Mouse (Mus musculus) induced T-regulatory cell, adult 2 months (primary cell): ENCODE results near the gene Urm1.
A peak's percentile ranks its signal among the peaks of the same experiment; 100 is the strongest.
"Not testable (repeated sequence)": the region's sequence is repeated elsewhere in the genome, so short reads cannot be mapped to it uniquely, and the experiment has no call there.

ENCODE experiments used
- DNase-seq: peaks from one replicate; pipeline ENCODE4 v3.0.0-alpha.2; 2012; ENCODE audit warnings: low read depth

Gene Urm1

DNA sequence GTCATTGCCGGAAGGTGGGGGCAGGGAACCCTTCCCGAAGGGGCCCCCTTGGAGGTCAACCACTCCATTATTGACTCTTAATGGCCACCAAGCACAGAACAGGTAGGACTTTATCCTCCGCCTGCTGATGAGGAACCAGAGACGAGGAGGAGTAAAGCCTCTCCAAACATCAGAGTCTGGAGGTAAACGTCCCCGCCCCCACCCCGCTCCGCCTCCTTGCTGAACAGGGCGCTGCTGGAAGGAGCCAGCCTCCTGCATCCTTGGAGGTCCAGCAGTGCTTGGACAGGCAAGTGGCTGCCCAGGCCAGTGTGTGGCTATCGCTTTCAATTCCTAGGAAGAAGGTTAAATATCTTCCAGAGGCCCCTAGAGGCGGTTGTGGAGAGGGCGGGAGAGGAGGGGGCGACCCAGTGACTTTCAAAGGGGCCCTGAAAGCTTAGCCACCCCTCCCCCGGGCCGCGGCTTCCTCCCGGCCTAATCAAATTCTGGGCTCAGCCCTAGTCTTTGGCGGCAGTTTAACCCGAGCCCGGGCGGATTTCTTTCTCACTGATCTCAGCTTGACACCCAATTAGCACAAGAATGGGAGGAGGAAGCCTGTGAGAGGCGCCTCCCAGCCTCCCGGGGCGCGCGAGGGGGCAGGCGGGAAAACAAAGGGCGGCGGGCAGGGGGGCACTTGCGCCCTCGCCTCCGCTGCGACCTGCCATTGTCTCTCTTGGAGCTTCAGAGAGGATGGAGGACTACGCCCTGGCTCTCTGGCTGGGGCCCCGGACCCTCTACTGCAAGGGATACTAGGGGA is at the start of gene Urm1:
Gene Urm1, plus strand, starts transcription at position 51 of the 793 bp plus-strand sequence.
- peak; percentile 70 for DNase-seq

DNA sequence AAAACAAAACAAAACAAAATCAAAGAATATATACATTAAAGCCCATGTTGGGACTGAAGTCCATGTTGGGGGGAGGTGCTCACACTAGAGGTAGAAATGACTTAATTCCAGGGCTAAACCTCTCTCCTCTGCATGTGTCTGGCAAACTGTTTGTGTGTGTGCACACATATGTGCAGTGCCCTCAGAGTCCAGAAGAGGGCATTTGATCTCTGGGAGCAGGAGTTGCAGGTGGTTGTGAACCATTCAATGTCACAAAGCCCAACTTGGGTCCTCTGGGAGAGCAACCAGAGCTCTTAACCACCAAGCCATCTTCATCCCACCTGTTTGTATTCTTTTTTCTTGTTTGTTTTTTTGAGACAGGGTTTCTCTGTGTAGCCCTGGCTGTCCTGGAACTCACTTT is 49.7 kb upstream of the Urm1 start:
- peak; percentile 32 for DNase-seq

DNA sequence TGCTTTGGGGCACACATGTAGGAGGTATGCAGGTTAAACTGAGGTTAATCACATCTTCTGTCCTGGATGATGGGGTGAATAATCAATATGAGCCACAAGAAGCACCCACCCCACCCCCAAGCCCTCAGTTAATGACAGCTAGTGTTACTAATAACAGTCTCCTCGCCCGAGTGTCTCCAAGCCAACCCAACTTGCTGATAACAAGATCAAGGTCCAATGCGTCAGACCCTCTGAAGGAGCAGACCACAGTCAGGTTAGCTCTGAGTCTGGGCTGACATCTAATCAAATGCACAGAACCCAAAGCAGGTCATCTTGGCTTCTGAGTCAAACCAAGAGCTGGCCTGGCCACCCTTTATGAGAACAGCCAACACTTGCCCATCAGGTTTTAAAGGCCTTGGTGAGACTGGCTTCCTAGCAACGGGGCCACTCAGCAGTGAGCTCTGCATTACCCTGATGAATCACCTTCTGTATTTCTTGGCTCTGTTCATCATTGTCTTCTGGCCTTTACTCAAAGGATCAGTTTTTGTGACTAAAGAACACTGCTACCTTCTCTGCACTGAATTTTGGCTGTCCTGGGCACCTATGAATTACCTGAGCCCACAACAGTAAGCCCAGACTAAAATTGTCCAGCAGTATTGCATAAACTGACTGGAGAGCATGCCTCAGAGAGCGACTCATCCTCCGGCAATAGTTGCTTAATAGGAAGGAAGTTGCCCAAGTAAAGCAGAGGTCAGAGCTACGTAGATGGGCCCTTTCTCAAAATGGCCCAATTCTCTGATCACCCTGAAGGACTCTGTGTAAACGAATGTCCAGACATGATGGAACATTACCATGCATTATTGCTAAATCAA is 48.0 kb upstream of the Urm1 start:
- no peak for DNase-seq

DNA sequence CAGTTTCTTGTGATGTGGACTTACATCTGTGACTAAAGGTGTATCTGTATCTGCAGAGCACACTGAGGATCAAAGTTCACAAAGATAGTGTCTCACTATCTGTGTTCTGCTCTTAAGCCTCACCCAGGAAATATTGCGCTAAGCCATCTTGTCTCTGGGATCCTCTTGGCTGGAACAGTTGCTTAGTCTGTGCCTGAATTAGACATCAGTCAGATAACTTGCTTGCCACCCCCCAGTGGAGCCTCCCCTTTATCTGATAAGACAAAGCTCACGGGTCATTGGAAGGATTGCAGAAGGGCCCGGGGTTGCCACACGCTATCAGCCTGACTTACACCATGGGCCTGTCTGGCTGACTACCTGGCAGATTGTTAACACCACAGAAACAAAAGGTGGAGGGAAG is 46.6 kb upstream of the Urm1 start:
- DNase-seq = no peak

DNA sequence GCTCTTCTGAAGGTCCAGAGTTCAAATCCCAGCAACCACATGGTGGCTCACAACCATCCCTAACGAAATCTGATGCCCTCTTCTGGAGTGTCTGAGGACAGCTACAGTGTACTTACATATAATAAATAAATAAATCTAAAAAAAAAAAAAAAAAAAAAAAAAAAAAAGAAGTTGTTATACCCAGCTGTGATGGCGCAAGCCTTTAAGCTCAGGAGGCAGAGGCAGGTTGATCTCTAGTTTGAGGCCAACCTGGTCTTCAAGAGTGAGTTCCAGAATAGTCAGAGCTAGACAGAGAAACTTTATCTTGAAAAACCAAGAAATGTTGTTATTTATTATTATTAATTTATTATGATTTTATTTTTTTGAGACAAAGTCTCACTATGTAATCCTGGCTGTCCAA is 38.6 kb upstream of the Urm1 start:
- DNase-seq = not testable (repeated sequence)

DNA sequence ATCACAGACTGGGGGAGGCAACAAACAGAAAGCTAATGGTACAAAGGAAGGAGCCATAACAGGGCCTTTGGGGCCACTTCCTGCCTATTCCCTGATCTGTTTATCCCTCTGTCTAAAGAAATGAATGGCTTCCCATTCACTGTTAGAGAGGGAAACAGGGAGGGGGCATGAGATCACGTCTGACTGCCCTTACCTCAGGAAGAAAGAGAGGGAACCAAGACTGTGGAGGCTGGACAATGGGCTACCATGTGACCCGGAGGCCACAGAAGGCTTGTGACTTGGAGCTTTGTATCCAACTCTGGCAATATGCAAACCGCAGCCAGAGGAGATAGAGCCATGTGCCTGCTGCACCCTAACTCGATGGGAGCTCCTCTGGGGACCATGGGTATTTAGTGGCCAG is 35.6 kb upstream of the Urm1 start:
- no peak for DNase-seq

DNA sequence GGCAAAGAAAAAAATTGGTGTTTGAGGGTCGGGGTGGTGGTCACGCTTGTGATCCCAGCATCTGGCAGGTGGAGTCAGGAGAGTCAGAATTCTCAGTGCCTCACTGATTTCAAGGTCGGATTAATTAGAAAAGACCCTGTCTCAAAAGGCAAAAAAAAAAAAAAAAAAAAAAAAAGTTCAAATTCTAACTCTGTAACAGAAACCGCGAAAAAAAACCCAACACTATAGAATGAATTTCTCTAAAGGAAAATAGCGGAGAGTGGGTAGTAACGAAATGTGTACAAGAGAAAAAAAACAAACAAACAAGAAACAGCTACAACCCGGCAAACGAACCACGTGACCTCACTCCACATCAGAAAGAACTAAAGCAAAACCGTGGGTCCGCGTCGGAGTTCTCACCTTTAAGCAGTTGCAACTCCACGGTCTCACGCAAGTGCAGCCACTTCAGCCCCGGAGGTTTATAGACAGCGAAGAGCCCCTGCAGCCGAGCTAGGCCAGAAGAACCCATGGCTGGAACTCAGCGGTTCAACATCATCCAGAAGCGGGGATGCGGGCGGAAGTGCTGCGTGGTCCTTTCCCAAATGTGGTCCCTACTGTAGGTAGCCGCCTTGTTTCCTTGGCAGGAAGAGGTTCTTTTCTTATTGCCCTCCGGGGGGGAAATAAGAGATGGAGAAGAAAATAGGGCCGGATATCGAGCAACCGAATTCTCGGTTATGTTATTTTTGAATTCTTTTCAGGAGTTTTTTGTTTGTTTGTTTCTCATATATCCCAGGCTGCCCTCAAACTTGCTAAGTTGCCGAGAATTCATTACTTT is 32.6 kb upstream of the Urm1 start, which contains the start of gene Coq4:
Gene Coq4, plus strand, starts transcription at position 390 of the 814 bp plus-strand sequence.
- peak; percentile 98 for DNase-seq

DNA sequence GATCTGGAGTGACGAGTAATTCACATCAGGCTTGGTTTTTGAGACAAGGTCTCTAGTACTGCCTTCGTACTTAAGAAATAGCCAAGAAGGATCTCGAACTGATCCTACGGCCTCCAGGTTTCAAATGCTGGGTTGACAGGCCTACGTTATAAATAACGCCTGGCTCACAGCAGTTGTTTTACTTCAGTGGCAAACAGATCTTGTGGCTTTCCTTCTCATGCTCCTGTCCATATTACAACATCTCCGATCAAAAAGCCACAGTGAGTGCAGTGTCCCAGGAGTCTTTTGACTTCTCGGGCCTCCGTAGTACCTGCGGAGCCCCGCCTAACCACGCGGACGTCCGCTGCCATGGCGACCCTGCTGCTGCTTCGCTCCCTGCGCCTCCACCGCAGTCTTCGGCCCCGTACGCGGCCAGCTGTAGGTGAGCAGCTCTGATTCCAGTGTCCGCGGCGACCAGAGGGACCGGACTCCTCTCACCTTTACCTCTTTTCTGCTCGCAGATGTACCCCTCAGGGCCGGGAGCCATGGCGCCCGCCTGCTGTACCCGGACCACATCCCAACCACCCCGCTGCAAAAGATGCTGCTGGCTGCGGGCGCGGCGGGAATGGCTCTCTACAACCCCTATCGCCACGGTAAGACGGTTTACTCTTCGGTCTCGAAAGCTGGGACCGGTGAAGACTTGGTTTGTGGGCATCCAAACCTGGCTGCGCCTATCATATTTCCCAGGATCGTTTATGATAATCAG is 31.8 kb upstream of the Urm1 start, which contains the start of gene Trub2:
Gene Trub2, minus strand, starts transcription at position 566 of the 745 bp plus-strand sequence.
- DNase-seq = no peak

DNA sequence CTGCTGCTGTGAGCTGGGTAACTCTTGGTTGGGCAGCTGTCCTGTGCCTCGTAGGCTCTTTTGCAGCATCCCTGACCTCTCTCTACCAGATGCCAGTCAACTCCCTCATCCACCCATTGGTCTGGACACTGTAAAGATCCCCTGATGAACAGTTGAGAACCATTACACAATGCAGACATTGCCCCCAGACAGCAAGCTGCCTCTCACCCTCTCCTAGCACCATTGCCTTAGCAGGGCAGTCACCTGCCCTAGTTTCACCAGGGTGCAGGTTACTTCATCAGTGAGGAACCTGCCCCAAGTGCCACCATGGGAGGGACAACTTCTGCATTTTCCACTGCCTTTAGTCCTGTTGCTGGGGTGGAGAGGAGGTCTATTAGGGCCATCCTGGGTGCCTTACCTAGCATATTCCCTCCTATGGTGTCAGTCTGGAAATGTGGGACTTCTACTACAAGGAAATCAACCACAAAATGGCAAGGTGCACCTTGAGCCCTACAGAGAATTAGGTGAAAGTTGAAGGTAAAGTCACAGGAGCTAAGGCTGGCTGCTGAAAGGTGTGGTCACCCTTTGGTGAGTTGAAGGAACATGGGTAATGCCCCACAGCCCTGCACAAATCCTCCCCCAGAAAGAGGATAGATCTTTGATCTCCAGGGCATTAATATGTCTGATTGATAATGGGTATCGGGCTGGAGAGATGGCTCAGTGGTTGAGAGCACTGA is 26.9 kb upstream of the Urm1 start:
- DNase-seq = no peak

DNA sequence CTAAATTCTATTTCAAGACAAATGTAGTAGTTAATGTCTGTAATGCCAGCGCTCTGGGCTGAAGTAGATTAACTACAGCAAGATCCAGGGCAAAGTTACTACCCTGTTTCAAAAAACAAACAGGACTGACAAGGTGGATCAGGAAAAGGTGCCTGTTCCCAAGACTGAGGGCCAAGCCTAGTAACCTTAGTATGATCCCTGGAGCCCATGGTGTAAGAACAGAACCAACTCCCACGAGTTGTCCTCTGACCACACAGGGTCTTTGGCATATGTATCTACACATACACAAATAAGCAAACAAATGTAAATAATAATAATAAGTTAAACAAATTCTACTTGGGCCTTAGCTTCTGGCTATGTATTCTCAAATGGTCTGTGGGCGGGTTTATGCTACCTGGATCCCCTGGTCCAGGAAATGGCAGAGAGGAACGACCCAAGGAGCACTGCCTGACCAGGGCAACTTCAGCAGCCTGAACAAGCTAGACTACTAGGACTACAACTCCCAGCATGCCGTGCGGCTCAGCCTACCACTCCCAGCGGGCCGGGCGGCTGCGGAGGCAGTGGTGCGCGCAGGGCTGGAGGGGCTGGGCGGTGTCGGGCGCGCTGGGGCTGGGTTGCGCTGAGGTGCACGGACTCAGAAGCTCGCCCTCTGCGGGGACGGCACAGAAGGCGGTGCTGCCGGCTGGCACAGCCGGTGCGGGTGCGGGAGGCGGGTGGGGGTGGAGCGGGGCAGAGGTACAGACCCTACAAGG is 17.6 kb upstream of the Urm1 start, which contains the start of gene Slc27a4:
Gene Slc27a4, plus strand, starts transcription at position 560 of the 752 bp plus-strand sequence.
- DNase-seq = peak; percentile 93

DNA sequence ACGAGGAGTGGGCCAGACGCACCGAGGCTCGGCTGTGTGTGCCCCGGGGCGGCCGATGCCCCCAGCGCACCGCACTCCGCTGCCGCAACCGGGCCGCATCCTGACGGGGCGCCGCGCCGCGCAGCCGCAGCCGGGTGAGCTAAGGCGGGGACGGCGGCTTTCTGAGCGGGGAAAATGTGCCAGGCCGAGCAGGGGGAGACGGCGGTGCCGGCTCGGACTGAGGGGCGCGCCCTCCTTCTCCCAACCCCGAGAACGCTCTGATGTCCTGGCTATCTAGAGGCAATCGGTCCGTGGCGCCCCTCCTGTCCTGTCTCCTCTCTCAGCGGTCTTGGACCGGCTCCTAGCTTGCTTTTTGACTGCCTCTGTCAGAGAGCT is 17.1 kb upstream of the Urm1 start:
- DNase-seq = no peak

DNA sequence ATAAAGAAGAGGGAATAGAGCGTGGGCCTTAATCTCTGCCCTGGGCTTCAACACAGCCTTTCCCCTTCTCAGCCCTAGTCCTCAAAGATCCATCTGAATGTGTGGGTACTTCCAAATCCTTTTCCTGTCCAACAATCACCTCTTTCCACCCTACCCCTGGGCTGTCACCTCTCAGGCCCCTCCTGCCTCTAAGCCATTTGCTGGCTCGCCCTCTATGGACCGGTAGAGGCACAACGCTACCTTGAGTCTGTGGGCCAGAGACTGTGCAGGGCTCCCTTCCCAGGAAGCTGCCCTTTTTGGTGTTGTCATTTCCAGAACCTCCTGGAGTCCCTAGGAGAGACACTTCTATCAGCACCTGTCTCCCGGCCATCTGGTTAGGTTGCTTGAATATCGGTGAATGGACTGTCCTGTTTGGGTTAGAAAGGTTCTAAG is 16.5 kb upstream of the Urm1 start:
- peak; percentile 56 for DNase-seq

DNA sequence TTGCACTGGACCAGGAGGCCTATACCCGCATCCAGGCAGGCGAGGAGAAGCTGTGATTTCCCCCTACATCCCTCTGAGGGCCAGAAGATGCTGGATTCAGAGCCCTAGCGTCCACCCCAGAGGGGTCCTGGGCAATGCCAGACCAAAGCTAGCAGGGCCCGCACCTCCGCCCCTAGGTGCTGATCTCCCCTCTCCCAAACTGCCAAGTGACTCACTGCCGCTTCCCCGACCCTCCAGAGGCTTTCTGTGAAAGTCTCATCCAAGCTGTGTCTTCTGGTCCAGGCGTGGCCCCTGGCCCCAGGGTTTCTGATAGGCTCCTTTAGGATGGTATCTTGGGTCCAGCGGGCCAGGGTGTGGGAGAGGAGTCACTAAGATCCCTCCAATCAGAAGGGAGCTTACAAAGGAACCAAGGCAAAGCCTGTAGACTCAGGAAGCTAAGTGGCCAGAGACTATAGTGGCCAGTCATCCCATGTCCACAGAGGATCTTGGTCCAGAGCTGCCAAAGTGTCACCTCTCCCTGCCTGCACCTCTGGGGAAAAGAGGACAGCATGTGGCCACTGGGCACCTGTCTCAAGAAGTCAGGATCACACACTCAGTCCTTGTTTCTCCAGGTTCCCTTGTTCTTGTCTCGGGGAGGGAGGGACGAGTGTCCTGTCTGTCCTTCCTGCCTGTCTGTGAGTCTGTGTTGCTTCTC is 4.0 kb upstream of the Urm1 start:
- DNase-seq = no peak

DNA sequence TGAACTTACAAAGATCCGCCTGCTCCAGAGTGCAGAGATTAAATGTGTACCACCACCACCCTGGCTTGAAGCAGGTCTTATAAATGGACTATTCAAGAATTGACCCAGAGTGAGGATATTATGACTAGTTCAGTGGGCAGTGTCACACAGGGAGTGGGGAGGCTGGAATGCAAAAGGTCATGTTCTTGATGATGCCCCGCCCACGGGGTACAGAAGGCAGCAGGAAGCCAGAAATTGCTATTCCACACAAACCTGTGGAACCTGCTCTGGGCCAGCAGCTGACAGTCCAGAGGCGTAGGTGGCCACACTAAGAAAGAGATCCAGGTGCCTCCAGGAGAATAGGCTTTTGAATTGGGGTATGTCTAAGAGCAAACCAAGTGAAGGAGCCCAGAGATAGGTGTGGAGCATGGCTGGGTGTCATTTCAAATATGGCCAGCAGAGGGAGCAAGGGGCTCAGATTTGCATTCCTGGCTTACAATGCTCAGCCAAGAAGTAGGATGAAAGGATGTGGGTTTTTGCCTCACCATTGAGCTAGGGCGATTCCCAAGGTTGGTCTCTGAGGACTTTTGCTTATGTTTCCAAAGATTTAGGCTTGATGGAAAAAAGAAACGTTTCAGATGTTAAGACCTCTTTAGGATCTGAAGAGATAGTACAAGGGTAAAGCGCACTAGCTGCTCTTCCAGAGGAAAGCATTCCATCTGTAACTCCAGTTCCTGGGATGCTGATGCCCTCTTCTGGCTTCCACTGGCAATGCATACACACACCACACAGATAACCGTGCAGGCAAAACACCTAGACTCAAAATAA is 2.2 kb upstream of the Urm1 start:
- DNase-seq = peak; percentile 89

DNA sequence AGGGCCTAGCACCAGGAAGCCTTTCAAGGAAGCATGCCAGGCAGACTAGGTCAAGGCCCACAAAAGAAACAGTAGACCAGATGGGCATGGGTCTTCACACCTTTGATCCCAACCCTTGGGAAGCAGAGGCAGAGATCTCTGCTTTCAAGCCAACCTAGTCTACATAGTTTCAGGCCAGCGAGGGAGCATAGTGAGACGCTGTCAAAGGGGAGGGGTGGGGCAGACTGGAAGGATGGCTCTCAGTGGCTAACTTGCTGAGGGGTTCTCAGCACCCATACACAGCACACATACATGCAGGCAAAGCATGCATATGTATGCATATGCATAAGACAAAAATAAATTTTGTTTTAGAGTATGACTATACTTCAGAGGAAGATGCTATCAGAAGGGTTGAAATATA is 512 bp upstream of the Urm1 start:
- no peak for DNase-seq

DNA sequence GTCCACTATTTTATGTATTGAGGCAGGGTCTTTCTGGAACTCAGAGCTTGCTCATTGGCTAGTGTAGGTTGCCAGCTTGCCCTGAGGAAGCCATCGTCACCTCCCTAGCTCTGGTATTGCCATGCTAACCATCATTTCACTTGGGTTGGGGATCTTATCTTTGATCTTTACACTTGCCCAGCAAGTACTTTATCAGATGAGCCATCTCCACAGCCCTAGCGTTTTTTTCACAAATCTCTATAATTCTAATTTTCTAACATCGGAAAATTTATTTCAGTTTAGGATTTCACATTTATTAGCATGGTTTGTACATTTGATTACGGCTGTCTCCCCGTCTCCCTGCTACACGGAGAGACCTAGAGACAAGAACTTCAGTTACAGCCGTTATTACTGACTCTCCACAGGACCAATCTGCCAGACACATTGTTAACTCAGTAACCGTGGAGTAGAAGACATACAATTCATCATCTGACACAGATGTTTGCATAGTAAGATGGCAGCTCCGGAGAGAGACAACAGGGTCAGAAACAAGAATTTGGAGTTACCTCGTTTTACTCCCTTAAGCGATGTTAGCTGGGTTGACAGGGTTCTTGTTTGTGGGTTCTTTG is 6.5 kb downstream of the Urm1 start:
- DNase-seq = no peak

DNA sequence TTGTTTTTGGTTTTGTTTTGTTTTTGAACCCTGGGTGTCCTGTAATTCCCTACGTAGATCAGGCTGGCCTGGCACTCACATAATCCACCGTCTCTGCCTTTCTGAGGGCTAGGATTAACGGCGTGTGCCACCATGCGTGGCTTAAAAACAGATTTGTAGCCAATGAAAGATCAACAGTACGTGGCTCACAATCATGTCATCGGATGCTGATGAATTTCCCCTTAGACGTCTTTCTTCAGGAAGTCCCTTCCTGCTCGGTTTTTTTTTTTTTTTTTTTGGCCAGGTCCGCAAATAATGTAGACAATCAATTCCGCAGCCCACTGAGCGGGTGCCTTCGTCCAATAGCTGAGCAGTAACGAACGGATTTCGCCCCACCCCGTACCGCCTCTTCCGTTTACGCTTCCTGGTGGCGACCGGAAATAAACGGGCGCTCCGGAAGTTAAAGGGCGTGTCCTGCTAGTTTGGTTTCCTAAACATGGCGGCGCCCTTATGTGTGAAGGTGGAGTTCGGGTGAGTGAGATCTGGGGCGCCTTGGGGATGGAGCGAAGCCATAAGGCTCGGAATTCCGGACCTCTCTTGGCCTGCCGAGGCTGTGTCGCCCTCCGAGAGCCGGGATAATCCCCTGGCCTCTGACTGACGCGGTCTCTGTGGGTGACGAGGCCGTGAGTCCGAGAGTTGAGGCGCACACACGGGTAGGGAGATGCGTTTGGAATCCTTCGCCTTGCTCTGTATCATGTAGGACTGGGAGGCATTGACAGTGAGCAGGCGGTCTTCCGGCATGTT is 7.2 kb downstream of the Urm1 start:
- DNase-seq = peak; percentile 99
